Mouse (Mus musculus) heart, adult 2 months (tissue): ENCODE measurements at regions not wholly inside any gene's neighbourhood (a gene's known extent, or its start where the extent isn't known, plus 50 kb on each side); places are given as distances from the start of the nearest gene placed in this dataset.
A peak's percentile ranks its signal among the peaks of the same experiment; 100 is the strongest.

Experiments
- CTCF ChIP-seq: fragments of 200-600 bp; IDR thresholded peaks from 2 replicates; pipeline ENCODE4 v1.8.1; 2022; ENCODE audit warnings: antibody characterized with exemption, mild to moderate bottlenecking, moderate library complexity
- EP300 ChIP-seq: fragments of 200-500 bp; IDR thresholded peaks from 2 replicates; pipeline ENCODE4 v1.6.1; 2011; ENCODE audit warnings: low read depth, low read length, control low read depth; ENCODE audit not compliant: insufficient read depth
- POLR2A ChIP-seq: fragments of 200-500 bp; IDR thresholded peaks from 2 replicates; pipeline ENCODE4 v1.6.1; 2011; ENCODE audit warnings: mild to moderate bottlenecking, low read depth, low read length, control low read depth; ENCODE audit not compliant: insufficient read depth

DNA sequence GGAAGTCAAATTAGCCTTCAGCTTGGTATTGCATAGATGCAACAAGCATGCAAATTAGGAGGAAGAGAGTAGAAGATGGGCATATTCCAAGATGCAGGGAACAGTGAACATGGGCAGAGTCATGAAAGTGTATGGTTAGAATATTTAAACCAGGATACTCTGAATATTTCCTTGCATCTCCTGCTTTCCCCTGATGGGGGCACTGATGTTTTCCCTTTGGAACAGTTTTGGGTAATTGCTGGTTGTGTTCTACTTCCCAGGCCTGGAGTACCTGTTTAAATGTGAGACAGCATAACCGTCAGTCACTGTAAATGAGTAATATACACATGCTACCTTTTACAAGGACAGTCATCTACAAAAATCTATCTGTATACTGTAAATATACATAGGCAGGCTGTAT lies 76.9 kb upstream of the Tab3 start:
- TF ChIP-seq POLR2A (no peak), CTCF (peak; percentile 51), EP300 (no peak)
